Mouse (Mus musculus): Measurements from ENCODE around the gene Rbfox1. TPM values are rescaled to one million over a fixed set of nuclear protein-coding genes. Genes with fewer than 3 reads are reported as not detected.

The Rbfox1 gene
- polyA plus RNA-seq, 1 experiment from 2014 or later: 2.9 TPM

- Histone ChIP-seq H3K4me1 (no peaks in the 10 kb centered on the region), H3K36me3 (no peaks in the 10 kb centered on the region), H3K27me3 (no peaks in the 10 kb centered on the region), H3K9ac (no peak overlapping the region), H3K4me3 (no peak overlapping the region), H3K9me3 (no peaks in the 10 kb centered on the region), H3K4me2 (replicated peaks) (no peak overlapping the region), H3K27ac (no peak overlapping the region)
- no peak for ATAC-seq (ENCODE audit: insufficient number of reproducible peaks, insufficient read depth, low FRiP score, low TSS enrichment)
- WGBS: 74% methylated on average over 5 of the region's 5 CpGs
These were observed 215.3 kb downstream of the Rbfox1 start for GRCm38 (mm10) chr16:6100421-6100877.

DNA sequence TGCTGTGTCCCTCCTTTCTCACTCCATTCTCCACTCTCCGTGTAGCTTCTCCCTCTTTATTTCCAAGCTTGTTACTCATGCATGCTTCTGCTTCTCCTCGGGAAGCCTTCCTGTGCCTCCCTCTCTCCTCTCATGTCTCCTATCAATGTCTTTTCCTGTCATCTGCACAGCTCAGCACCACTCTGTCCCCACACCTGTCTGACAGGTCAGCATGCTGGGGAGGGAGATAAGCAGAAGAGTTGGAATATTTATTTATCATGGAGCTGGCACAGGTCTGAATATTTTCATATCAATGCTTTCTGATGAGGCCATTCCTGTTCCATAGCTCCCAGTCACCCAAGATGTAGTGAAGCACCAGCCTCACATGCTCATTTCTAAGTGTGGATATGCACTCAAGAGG is 218.6 kb downstream of the Rbfox1 start:
- Histone ChIP-seq H3K9ac (no peak overlapping the region), H3K4me1 (no peaks in the 10 kb centered on the region), H3K4me3 (no peak overlapping the region), H3K4me2 (replicated peaks) (no peak overlapping the region), H3K27me3 (no peaks in the 10 kb centered on the region), H3K27ac (no peak overlapping the region), H3K9me3 (no peaks in the 10 kb centered on the region), H3K36me3 (no peaks in the 10 kb centered on the region)
- WGBS: 78% methylated on average over 2 of the region's 2 CpGs
- ATAC-seq (ENCODE audit: insufficient number of reproducible peaks, insufficient read depth, low FRiP score, low TSS enrichment): no peak

DNA sequence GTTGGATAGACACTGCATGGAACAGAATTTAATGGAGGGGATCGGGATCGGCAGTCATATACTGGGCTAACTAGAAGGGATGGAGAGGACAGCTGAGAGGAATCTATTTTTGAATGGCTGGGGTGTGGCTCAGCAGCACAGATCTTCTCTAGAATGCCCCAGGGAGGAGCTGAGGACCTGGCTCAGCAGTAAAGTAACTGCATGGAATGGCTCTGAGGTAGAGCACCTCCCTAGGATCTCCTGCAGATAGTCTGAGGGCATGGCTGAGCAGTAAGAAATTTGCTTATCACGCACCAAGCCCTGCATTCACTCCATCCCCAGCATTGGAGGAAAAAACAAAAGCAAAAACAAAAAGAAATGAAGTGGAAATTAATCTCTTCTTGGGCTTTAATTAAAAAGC is 225.0 kb downstream of the Rbfox1 start:
- Histone ChIP-seq H3K36me3 (no peaks in the 10 kb centered on the region), H3K27ac (no peak overlapping the region), H3K4me1 (no peaks in the 10 kb centered on the region), H3K4me3 (no peak overlapping the region), H3K9ac (no peak overlapping the region), H3K4me2 (replicated peaks) (no peak overlapping the region), H3K9me3 (no peaks in the 10 kb centered on the region), H3K27me3 (no peaks in the 10 kb centered on the region)
- WGBS: 91% methylated on average over 3 of the region's 3 CpGs
- ATAC-seq (ENCODE audit: insufficient number of reproducible peaks, insufficient read depth, low FRiP score, low TSS enrichment): no peak

DNA sequence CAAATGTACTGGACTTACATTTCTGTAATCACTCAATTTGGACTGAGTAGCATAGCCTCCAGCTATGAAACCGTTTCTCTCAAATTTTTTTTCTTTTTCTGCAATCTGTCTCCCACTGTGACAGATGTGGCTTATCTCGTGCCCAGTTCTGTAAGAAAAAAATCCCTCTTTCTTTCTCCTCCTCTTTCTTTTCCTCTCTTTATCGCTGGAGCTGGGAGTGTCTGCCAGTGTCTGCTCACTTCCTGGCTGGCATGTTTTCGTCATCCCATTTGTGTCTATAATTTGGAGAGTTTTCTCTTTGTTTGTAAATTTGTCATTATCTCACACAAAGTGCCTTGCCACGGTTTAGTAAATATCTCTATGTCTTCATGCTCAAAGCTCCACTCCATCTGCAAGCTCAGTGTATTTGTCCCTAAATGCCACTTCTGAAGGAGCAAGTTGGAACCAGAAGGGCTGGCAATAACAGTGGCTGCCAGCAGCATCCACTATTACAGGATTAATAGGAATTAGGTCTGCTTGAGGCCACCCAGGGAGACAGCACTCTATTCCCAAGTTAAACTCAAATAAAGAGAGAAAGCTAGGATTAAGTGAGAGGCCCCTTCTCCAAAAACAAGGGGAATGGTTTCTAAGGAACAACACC is 228.8 kb downstream of the Rbfox1 start:
- Histone ChIP-seq H3K36me3 (no peaks in the 10 kb centered on the region), H3K27me3 (no peaks in the 10 kb centered on the region), H3K9ac (no peak overlapping the region), H3K9me3 (no peaks in the 10 kb centered on the region), H3K4me3 (no peak overlapping the region), H3K27ac (no peak overlapping the region), H3K4me1 (no peaks in the 10 kb centered on the region), H3K4me2 (replicated peaks) (no peak overlapping the region)
- ATAC-seq (ENCODE audit: insufficient number of reproducible peaks, insufficient read depth, low FRiP score, low TSS enrichment): no peak
- WGBS: 44% methylated on average over 5 of the region's 5 CpGs

- Histone ChIP-seq H3K9me3 (0 out of 2 replicates have a peak, but pooled peaks cover 3% of the 10 kb centered on the region), H3K27ac (no peak overlapping the region), H3K4me1 (no peaks in the 10 kb centered on the region), H3K9ac (no peak overlapping the region), H3K4me2 (replicated peaks) (no peak overlapping the region), H3K4me3 (no peak overlapping the region), H3K27me3 (no peaks in the 10 kb centered on the region), H3K36me3 (no peaks in the 10 kb centered on the region)
- WGBS: 46% methylated on average over 1 of the region's 1 CpGs
- ATAC-seq (ENCODE audit: insufficient number of reproducible peaks, insufficient read depth, low FRiP score, low TSS enrichment): no peak
These were observed 234.3 kb downstream of the Rbfox1 start for GRCm38 (mm10) chr16:6119472-6119871.

- Histone ChIP-seq H3K27ac (no peak overlapping the region), H3K9me3 (0 out of 2 replicates have a peak, but pooled peaks cover 3% of the 10 kb centered on the region), H3K4me2 (replicated peaks) (no peak overlapping the region), H3K36me3 (no peaks in the 10 kb centered on the region), H3K27me3 (no peaks in the 10 kb centered on the region), H3K4me3 (no peak overlapping the region), H3K4me1 (no peaks in the 10 kb centered on the region), H3K9ac (no peak overlapping the region)
- no peak for ATAC-seq (ENCODE audit: insufficient number of reproducible peaks, insufficient read depth, low FRiP score, low TSS enrichment)
- WGBS: 94% methylated on average over 4 of the region's 4 CpGs
These were observed 236.1 kb downstream of the Rbfox1 start for GRCm38 (mm10) chr16:6121232-6121631.

DNA sequence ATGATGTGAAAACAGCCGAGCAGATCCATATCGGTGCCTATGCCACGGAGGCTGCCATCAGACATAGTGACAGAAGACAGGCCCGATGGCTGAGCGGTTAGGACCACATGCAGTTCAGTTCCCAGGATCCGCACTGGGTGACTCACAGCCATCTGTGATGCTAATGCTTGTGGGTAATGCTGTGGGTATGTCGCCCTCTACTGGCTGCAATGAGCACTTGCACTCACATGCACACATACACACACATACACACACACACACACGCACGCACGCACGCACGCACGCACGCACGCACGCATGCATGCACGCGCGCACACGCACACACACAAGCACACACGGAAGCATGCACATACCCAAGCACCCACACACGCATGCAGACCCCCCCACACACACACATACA is 237.7 kb downstream of the Rbfox1 start:
- 94% methylated on average over 22 of the region's 22 CpGs for WGBS
- H3K4me3 ChIP-seq: no peak overlapping the region
- H3K36me3 ChIP-seq: no peaks in the 10 kb centered on the region
- no peak for ATAC-seq (ENCODE audit: insufficient number of reproducible peaks, insufficient read depth, low FRiP score, low TSS enrichment)
- H3K27me3 ChIP-seq: no peaks in the 10 kb centered on the region
- no peaks in the 10 kb centered on the region for H3K4me1 ChIP-seq
- no peak overlapping the region for H3K27ac ChIP-seq
- 0 out of 2 replicates have a peak, but pooled peaks cover 3% of the 10 kb centered on the region for H3K9me3 ChIP-seq
- no peak overlapping the region for H3K9ac ChIP-seq
- no peak overlapping the region for H3K4me2 ChIP-seq (replicated peaks)

DNA sequence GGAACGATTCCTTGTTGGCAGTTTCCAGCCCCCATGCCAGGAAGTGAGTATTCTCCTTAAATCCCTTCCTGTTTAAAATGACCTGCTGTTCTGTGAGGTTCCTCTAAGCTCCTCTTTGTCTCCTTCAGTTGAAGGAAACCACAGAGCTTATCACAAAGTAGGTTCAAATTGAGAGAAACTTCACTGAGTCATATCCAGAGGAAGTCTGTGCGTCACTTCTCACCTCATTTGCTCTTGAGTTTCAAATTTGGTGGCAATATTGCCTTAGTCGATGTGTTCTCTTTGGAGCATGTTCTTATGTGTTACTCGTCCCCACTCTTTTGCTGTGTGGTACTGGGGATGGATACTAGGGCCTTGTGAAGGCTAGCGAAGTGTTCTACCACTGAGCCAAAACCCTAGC is 243.2 kb downstream of the Rbfox1 start:
- ATAC-seq (ENCODE audit: insufficient number of reproducible peaks, insufficient read depth, low FRiP score, low TSS enrichment): no peak
- Histone ChIP-seq H3K27ac (no peak overlapping the region), H3K9ac (no peak overlapping the region), H3K4me1 (no peaks in the 10 kb centered on the region), H3K27me3 (no peaks in the 10 kb centered on the region), H3K9me3 (no peaks in the 10 kb centered on the region), H3K4me3 (no peak overlapping the region), H3K4me2 (replicated peaks) (no peak overlapping the region), H3K36me3 (no peaks in the 10 kb centered on the region)
- WGBS: 78% methylated on average over 5 of the region's 5 CpGs

- ATAC-seq (ENCODE audit: insufficient number of reproducible peaks, insufficient read depth, low FRiP score, low TSS enrichment): no peak
- H3K9ac ChIP-seq: no peak overlapping the region
- no peak overlapping the region for H3K27ac ChIP-seq
- H3K4me3 ChIP-seq: no peak overlapping the region
- 88% methylated on average over 7 of the region's 7 CpGs for WGBS
- H3K4me1 ChIP-seq: no peaks in the 10 kb centered on the region
- no peaks in the 10 kb centered on the region for H3K36me3 ChIP-seq
- H3K9me3 ChIP-seq: no peaks in the 10 kb centered on the region
- no peak overlapping the region for H3K4me2 ChIP-seq (replicated peaks)
- no peaks in the 10 kb centered on the region for H3K27me3 ChIP-seq
These were observed 249.9 kb downstream of the Rbfox1 start for GRCm38 (mm10) chr16:6135016-6135415.

DNA sequence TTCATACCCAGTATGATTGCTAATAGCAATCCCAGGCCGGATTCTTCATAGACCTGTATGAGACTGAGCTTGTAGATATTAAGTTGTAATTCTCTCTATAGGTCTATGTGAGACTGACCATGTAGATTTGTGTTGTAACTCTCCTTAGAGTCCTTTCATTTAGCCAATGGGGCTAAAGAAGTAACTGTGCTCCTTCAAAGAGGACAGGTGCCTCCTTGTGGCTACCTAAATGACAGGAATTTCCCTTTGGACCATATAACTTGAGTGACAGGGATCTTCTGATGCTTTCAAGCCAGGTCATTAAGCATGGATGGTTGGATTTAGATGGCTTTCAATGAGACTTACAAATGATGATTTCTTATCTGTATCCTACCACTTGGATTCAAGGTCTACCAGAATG is 254.3 kb downstream of the Rbfox1 start:
- Histone ChIP-seq H3K9ac (no peak overlapping the region), H3K4me2 (replicated peaks) (no peak overlapping the region), H3K4me1 (no peaks in the 10 kb centered on the region), H3K27me3 (no peaks in the 10 kb centered on the region), H3K9me3 (no peaks in the 10 kb centered on the region), H3K4me3 (no peak overlapping the region), H3K27ac (no peak overlapping the region), H3K36me3 (no peaks in the 10 kb centered on the region)
- 78% methylated on average over 1 of the region's 1 CpGs for whole genome bisulfite sequencing
- ATAC-seq (ENCODE audit: insufficient number of reproducible peaks, insufficient read depth, low FRiP score, low TSS enrichment): no peak

- ATAC-seq (ENCODE audit: insufficient number of reproducible peaks, insufficient read depth, low FRiP score, low TSS enrichment): no peak
- no peaks in the 10 kb centered on the region for H3K36me3 ChIP-seq
- H3K27ac ChIP-seq: no peak overlapping the region
- H3K27me3 ChIP-seq: no peaks in the 10 kb centered on the region
- H3K9ac ChIP-seq: no peak overlapping the region
- no peaks in the 10 kb centered on the region for H3K4me1 ChIP-seq
- H3K9me3 ChIP-seq: no peaks in the 10 kb centered on the region
- no peak overlapping the region for H3K4me2 ChIP-seq (replicated peaks)
- H3K4me3 ChIP-seq: no peak overlapping the region
- WGBS: 75% methylated on average over 7 of the region's 7 CpGs
These were observed 262.8 kb downstream of the Rbfox1 start for GRCm38 (mm10) chr16:6147957-6148356.

DNA sequence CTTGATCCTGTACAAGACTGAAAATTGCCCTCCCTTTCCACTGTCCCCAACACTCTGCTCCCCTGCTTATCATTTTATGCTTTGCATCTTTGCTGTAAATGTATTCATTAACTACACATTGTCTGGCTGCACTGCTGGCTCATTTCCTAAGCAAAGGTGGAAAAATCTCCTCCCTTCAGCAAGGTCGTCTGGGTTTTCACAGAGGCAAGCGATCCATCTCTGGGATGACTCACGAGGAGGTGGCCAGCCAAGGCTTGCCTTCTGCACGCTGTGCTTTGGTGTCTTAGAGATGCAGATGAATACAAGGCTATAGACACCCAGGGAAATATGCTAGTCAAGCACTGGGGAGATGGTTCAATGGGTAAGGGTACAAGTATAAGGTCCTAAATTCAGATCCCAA is 264.2 kb downstream of the Rbfox1 start:
- H3K4me2 ChIP-seq (replicated peaks): no peak overlapping the region
- no peak overlapping the region for H3K4me3 ChIP-seq
- no peaks in the 10 kb centered on the region for H3K36me3 ChIP-seq
- no peaks in the 10 kb centered on the region for H3K9me3 ChIP-seq
- H3K9ac ChIP-seq: no peak overlapping the region
- no peaks in the 10 kb centered on the region for H3K27me3 ChIP-seq
- no peaks in the 10 kb centered on the region for H3K4me1 ChIP-seq
- no peak for ATAC-seq (ENCODE audit: insufficient number of reproducible peaks, insufficient read depth, low FRiP score, low TSS enrichment)
- H3K27ac ChIP-seq: no peak overlapping the region
- WGBS: 78% methylated on average over 4 of the region's 4 CpGs

Measured in embryonic facial prominence, embryonic 12.5 days (tissue).